19 mouse cellular contexts compared by ENCODE assay signal in the genomic region with DNA sequence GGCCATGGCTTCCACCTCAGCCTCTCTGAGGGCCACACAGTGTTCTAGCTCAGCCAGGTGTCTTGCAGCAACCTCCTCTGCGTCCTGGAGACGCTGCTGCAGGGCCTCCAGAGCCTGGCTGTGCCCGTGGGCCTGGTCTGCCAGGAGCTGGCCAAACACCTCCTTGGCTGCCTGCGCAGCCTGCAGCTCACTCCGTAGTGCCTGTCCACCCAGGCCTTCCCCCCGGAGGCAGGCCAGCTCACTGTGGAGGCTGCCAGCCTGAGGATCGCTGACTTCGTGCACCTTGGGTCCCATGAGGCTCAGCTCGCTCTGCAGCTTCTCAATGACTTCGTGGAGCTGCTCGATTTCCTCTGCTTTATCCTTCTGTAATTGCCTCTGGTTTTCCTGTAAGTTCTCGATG. TPM values are rescaled to one million over a fixed set of nuclear protein-coding genes. Genes with fewer than 3 reads are reported as not detected.
"Had no signal": no experiment of that assay in that cellular context is flagged by ENCODE, and none has a peak within 500 bp of the region (broad histone marks: within the 10 kb centered on the region; RNA-seq: fewer than 3 reads in every experiment).

No protein-coding gene starts in this region.

- H3K27me3 ChIP-seq: kidney, embryonic 15.5 days; limb, embryonic 13.5 days; liver, embryonic 12.5 days; liver, embryonic 15.5 days; lung, embryonic 15.5 days; megakaryocyte, embryonic 14.5 days; midbrain, embryonic 13.5 days had no signal

- H3K4me2 ChIP-seq: kidney, embryonic 15.5 days; limb, embryonic 13.5 days; liver, embryonic 12.5 days; liver, embryonic 15.5 days; lung, embryonic 15.5 days; midbrain, embryonic 13.5 days had no signal

- ATAC-seq: liver, embryonic 12.5 days; midbrain, embryonic 13.5 days; midbrain, embryonic 16.5 days had no signal

- H3K27ac ChIP-seq: kidney, embryonic 15.5 days; limb, embryonic 10.5 days; limb, embryonic 13.5 days; liver, embryonic 12.5 days; liver, embryonic 15.5 days; lung, embryonic 15.5 days; midbrain, embryonic 10.5 days; midbrain, embryonic 13.5 days; stomach, postnatal 0 days had no signal

- H3K4me3 ChIP-seq: kidney, embryonic 15.5 days; limb, embryonic 10.5 days; limb, embryonic 13.5 days; liver, embryonic 12.5 days; liver, embryonic 15.5 days; lung, embryonic 15.5 days; megakaryocyte, embryonic 14.5 days; midbrain, embryonic 10.5 days; midbrain, embryonic 13.5 days had no signal

- H3K4me1 ChIP-seq: kidney, embryonic 15.5 days; limb, embryonic 10.5 days; limb, embryonic 13.5 days; liver, embryonic 12.5 days; liver, embryonic 15.5 days; lung, embryonic 15.5 days; megakaryocyte, embryonic 14.5 days; midbrain, embryonic 10.5 days; midbrain, embryonic 13.5 days had no signal

- H3K9me3 ChIP-seq: kidney, embryonic 15.5 days; limb, embryonic 10.5 days; limb, embryonic 13.5 days; liver, embryonic 12.5 days; liver, embryonic 15.5 days; lung, embryonic 15.5 days; megakaryocyte, embryonic 14.5 days; midbrain, embryonic 10.5 days; midbrain, embryonic 13.5 days had no signal

- H3K9ac ChIP-seq: kidney, embryonic 15.5 days; limb, embryonic 13.5 days; liver, embryonic 12.5 days; liver, embryonic 15.5 days; lung, embryonic 15.5 days; midbrain, embryonic 13.5 days had no signal

RNA-seq across cellular contexts. Expression of a gene that starts 47.6 kb away (rescaled TPM):
- total RNA-seq: layer of hippocampus, adult 18-20 months; layer of hippocampus, postnatal 14 days; left cerebral cortex, adult 8-10 months; left cerebral cortex, postnatal 25 days had no signal
- polyA plus RNA-seq: kidney, embryonic 15.5 days; limb, embryonic 10.5 days; limb, embryonic 13.5 days; liver, embryonic 12.5 days; liver, embryonic 15.5 days; lung, embryonic 15.5 days; midbrain, embryonic 10.5 days; midbrain, embryonic 13.5 days; midbrain, embryonic 16.5 days; neural tube, embryonic 11.5 days; neural tube, embryonic 14.5 days; stomach, embryonic 14.5 days; thymus, adult 2 months had no signal

RNA-seq across cellular contexts. Expression of a gene that starts 56.3 kb away (rescaled TPM):
- total RNA-seq: layer of hippocampus, adult 18-20 months; layer of hippocampus, postnatal 14 days; left cerebral cortex, adult 8-10 months; left cerebral cortex, postnatal 25 days had no signal
- polyA plus RNA-seq: kidney, embryonic 15.5 days; limb, embryonic 10.5 days; limb, embryonic 13.5 days; liver, embryonic 12.5 days; liver, embryonic 15.5 days; midbrain, embryonic 10.5 days; midbrain, embryonic 13.5 days; midbrain, embryonic 16.5 days; neural tube, embryonic 11.5 days; neural tube, embryonic 14.5 days; stomach, embryonic 14.5 days had no signal
